Mouse (Mus musculus): ENCODE measurements around the gene Ypel3. TPM values are rescaled to one million over a fixed set of nuclear protein-coding genes. Genes with fewer than 3 reads are reported as not detected.
A peak's percentile ranks its signal among the peaks of the same experiment; 100 is the strongest.

The Ypel3 gene
- polyA plus RNA-seq, 1 experiment = 58.8 TPM

DNA sequence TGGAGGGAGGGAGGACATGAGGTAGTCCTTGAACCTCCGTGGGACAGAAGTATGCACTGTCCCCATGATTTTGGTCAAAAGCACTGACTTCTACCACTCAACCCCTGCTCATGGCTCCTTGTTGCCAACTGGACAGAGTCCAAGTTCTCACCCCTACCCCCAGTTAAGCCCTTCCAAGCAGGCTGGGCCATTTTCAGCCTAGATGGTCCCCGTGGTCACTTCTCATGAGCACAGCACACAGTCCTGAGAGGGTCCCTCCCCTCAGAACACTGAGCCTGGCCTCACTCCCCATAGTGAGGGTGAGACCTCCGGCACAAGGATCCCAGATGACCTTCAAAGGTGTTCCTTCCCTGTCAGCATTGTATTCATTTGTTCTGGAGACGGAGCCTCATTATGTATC, 12.4 kb downstream of the Ypel3 start:
- H3K27ac ChIP-seq (ENCODE audit: insufficient read depth, low read length) = no peak overlapping the region
- peaks cover 2% of the 10 kb centered on the region; the same call in 1 of the 2 replicates for H3K4me1 ChIP-seq (ENCODE audit: control insufficient read depth, insufficient read depth, low read length)
- H3K4me3 ChIP-seq (ENCODE audit: insufficient read depth, low read length) = no peak overlapping the region
- TF ChIP-seq CTCF (IDR thresholded peaks at IDR 0.05; ENCODE audit: borderline replicate concordance, insufficient read depth, low read length) = no peak
- no peak for TF ChIP-seq POLR2A (IDR thresholded peaks at IDR 0.05; ENCODE audit: low read depth, low read length)

DNA sequence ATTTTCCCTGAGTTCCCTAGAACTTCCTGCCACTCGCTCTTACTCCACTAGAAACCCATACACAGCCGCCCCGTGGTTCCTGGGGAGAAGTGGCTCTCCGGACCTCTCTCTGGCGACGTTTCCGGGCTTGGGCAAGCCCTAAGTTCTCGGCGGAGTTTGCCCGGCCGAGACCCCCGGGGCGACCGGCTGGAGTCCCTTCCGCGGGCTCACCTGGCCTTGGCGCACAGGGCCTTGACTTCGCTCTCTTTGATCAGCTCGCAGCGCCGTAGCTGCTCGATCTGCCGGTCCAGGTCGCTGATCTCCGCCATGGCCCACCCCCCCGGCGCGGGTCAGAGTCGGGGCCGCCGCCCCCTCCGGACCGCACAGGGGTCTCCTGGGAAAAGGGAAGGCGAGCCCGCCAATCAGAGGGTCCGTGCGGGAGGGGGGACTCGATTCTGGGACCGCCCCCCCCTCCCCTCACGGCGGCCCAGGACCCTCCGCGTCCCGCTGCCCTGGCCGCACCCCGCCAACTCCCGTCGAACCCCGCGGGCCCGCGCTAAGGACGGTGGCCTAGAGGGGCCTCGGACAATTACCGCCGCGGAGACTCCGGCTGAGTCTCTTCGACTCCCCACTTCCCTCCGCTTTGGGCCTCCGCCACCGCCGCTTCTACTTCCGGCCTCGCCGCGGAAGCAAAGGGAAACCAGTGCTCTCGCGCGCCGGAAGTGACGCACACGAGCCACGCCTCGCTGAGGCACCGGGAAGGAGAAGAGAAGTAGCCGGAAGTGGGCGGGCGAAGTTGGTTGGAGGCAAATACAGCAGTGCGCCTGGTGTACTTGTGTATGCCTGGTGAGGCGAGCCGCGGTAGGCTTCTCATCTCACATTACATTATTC, 15.3 kb downstream of the Ypel3 start, which contains the start of gene Ppp4c:
Gene Ppp4c, minus strand, starts transcription at position 646 of the 870 bp plus-strand sequence.
- TF ChIP-seq POLR2A (IDR thresholded peaks at IDR 0.05; ENCODE audit: low read depth, low read length) (peak; percentile 84), CTCF (IDR thresholded peaks at IDR 0.05; ENCODE audit: borderline replicate concordance, insufficient read depth, low read length) (no peak)
- H3K27ac ChIP-seq (ENCODE audit: insufficient read depth, low read length) = peak within 1 kb of the TSS; percentile 84
- peak within 1 kb of the TSS; percentile 97 for H3K4me3 ChIP-seq (ENCODE audit: insufficient read depth, low read length)
- H3K4me1 ChIP-seq (ENCODE audit: control insufficient read depth, insufficient read depth, low read length) = peaks cover 2% of the 10 kb centered on the region

DNA sequence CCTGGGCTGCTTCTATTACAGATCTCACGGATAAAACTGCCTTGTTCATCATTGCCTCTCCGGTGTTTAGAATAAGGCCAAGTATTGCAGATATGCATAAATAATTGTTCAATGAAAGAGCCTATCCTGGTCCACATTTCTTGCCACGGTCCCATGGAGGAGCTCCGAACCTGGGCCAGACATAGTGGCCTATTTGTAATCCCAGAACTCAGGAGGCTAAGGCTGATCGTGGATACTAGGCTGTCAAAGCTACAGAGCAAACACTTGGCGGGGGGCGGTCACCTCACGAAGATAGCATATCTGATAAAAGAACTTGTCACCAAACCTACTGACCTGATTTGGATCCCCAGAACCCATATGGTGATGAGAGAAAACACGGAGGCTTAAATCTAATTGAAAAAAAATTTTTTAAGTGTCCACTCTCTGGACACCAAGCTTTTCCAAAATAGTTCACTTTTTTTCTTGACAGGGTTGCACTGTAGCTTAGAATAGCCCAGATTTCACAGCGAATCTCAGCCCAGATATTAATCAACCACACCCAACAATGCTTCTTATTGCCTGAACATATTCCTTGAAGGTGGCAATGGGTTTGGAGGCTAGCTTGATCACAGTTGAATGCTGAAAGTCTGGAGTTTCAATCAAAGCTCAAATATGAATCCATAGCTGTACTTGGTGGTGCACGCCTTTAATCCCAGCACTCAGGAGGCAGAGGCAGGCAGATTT, 16.1 kb downstream of the Ypel3 start:
- Histone ChIP-seq H3K4me1 (ENCODE audit: control insufficient read depth, insufficient read depth, low read length) (peaks cover 2% of the 10 kb centered on the region), H3K27ac (ENCODE audit: insufficient read depth, low read length) (peak overlapping the region; percentile 49; the same call in 1 of the 2 replicates), H3K4me3 (ENCODE audit: insufficient read depth, low read length) (peak overlapping the region; percentile 16; the same call in 1 of the 2 replicates)
- no peak for TF ChIP-seq CTCF (IDR thresholded peaks at IDR 0.05; ENCODE audit: borderline replicate concordance, insufficient read depth, low read length)
- TF ChIP-seq POLR2A (IDR thresholded peaks at IDR 0.05; ENCODE audit: low read depth, low read length) = no peak; the same call in 1 of the 2 replicates

DNA sequence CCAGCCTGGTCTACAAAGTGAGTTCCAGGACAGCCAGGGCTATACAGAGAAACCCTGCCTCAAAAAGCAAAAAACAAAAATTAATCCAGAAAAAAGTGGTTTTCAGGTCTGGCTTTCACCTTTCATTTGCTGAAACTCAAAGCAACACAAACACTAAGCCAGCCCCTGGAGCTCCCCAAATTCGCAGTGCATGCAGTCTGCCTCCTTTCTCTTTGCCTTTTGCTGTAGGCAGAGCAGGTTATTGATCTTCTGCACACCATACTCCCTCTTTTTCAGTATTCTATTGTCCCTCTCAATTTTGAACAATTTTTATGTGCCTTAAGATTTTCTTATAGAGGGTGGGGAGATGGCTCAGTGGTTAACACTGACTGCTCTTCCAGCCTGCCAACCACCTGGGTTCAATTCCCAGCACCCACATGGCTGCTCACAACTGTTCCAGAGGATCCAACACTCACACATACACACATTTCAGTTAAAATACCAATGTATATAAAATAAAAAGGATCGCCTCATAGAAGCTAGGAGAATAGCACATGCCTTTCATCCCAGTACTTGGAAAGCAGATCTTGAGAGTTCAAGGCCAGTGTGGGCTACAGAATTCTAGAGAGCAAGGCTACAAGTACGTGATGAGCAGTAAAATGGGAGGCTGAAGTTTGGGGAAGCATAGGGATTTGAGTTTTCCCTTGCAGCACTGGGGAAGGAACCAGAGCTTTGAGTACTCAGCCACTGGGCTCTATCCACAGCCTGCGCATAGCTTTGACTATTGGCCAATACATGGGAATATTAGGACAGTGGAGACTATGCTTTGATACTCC, 16.9 kb downstream of the Ypel3 start:
- Histone ChIP-seq H3K27ac (ENCODE audit: insufficient read depth, low read length) (no peak overlapping the region), H3K4me1 (ENCODE audit: control insufficient read depth, insufficient read depth, low read length) (peaks cover 2% of the 10 kb centered on the region), H3K4me3 (ENCODE audit: insufficient read depth, low read length) (no peak overlapping the region)
- TF ChIP-seq CTCF (IDR thresholded peaks at IDR 0.05; ENCODE audit: borderline replicate concordance, insufficient read depth, low read length) (no peak), POLR2A (IDR thresholded peaks at IDR 0.05; ENCODE audit: low read depth, low read length) (peak; percentile 28)

DNA sequence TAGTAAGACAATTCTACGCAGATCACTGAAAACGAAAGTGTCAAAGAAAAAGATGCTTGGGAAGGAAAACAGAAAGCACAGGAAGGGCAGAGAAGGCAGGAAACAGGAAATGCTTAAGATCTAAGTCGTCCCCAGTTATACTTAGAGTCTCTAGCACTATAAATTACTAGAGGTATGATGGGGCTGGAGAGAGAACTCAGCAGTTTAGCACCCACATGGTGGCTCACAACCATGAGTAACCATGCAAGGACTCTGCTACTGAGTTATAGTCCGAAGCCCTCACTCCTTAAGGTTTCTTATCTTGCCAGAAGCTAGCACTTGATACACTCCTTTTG, 17.5 kb downstream of the Ypel3 start:
- H3K4me3 ChIP-seq (ENCODE audit: insufficient read depth, low read length) = no peak overlapping the region
- TF ChIP-seq CTCF (IDR thresholded peaks at IDR 0.05; ENCODE audit: borderline replicate concordance, insufficient read depth, low read length) (no peak), POLR2A (IDR thresholded peaks at IDR 0.05; ENCODE audit: low read depth, low read length) (no peak)
- H3K4me1 ChIP-seq (ENCODE audit: control insufficient read depth, insufficient read depth, low read length) = peaks cover 2% of the 10 kb centered on the region
- no peak overlapping the region for H3K27ac ChIP-seq (ENCODE audit: insufficient read depth, low read length)

DNA sequence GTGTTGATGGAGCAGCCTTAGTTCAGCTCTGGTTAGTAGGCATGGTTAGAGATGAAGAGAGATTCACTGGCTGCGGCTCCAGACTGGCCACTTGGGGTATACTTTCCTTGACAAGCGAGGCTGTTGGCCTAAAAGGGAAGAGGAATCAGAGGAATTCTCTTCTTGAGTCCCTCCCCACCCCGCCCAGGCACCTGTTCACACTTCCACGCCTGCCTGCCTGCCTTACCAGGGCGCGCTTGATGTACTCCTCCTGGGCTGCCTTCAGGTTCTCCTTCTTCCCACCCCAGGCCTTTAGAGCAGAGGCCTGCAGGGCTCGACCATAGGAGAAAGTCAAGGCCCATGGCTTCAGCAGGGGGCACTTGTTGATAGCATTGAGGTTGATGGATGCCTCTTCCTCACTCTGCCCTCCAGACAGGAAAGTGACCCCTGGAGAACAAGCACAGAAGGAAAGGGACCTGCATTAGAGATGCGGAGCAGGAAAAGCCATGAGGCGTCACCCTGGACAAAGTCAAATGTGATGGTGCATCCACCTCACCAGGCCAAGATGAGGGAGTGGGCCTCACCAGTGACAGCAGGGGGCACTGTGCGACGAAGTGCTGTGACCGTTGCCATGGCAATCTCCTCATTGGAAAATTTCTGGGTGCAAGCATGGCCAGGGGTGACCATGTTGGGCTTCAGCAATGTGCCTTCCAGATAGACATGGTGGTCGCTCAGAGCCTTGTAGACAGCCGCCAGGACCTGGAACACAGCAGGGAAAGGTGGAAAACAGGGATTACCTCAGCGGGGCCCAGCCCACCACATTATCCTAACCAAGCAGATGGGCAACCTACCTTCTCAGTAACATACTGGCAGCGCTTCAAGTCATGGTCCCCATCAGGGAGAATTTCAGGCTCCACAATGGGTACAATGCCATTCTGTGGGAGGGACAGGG, 18.9 kb downstream of the Ypel3 start:
- TF ChIP-seq CTCF (IDR thresholded peaks at IDR 0.05; ENCODE audit: borderline replicate concordance, insufficient read depth, low read length) (peak; percentile 71; the same call in 1 of the 2 replicates), POLR2A (IDR thresholded peaks at IDR 0.05; ENCODE audit: low read depth, low read length) (no peak)
- Histone ChIP-seq H3K4me1 (ENCODE audit: control insufficient read depth, insufficient read depth, low read length) (peaks cover 2% of the 10 kb centered on the region), H3K4me3 (ENCODE audit: insufficient read depth, low read length) (no peak overlapping the region), H3K27ac (ENCODE audit: insufficient read depth, low read length) (no peak overlapping the region)

DNA sequence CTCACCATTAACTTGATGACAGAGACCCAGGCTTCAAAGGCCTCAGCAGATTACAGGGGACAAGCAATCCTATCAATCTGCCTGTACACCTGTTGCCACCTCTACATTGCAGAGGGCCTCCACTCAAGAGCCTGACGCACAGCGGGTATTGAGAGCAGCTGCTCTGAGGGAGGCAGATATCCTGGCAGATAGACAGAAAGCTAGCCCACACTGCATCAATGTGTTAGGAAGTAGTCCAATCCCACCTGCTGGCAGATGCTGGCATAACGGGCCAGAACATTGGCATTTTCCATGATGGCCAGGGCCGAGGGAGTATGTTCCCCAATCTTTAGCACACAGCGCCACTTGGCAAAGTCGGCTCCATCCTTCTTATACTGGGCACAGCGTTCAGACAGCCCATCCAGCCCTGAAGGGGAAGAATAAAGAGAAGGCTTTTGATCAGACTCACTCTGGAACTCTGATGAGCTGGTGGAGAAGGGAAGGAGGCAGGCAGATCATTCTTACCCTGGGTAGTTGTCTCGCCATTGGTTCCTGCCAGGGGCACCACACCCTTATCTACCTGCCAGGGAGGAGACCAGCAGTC, 19.7 kb downstream of the Ypel3 start:
- TF ChIP-seq CTCF (IDR thresholded peaks at IDR 0.05; ENCODE audit: borderline replicate concordance, insufficient read depth, low read length) (no peak; the same call in 1 of the 2 replicates), POLR2A (IDR thresholded peaks at IDR 0.05; ENCODE audit: low read depth, low read length) (no peak)
- Histone ChIP-seq H3K4me1 (ENCODE audit: control insufficient read depth, insufficient read depth, low read length) (peaks cover 2% of the 10 kb centered on the region), H3K4me3 (ENCODE audit: insufficient read depth, low read length) (peak overlapping the region; percentile 71), H3K27ac (ENCODE audit: insufficient read depth, low read length) (no peak overlapping the region)

DNA sequence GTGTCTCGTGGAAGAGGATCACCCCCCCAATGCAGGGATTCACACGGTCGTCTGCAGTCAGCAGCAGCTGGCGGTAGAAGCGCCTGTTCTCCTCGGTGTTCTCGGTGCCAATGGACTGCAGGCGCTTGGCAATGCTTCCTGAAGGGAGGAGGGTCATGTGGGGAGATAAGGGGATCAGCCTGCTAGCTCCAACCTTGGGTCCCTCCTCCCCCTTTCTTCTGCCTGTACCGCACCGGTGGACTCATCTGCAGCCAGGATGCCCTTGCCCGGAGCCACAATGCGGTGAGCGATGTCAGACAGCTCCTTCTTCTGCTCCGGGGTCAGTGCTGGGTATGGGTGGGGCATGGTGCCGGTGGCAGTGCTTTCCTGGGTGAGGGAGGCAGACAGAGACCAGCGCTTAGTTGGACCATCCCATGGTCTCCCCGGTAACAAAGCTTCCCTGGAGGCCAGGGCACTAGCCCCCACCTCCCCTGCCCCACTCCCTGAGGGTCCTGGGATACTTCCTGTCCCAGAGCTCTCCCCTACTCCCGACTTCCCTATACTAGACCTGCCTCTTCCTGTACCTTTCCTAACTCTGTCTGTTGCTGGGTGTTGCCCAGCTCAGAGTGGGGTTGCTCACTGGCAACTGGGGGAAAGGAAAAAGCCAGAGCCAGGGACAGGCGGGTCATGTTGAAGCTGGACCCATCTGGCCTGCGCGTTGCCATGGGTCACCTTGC, 20.8 kb downstream of the Ypel3 start, which contains the start of gene Fam57b:
Gene Fam57b, plus strand, starts transcription at position 258 of the 716 bp plus-strand sequence.
- peak within 1 kb of the TSS; percentile 71 for H3K4me3 ChIP-seq (ENCODE audit: insufficient read depth, low read length)
- peak within 1 kb of the TSS; percentile 88 for H3K27ac ChIP-seq (ENCODE audit: insufficient read depth, low read length)
- TF ChIP-seq CTCF (IDR thresholded peaks at IDR 0.05; ENCODE audit: borderline replicate concordance, insufficient read depth, low read length) = no peak
- TF ChIP-seq POLR2A (IDR thresholded peaks at IDR 0.05; ENCODE audit: low read depth, low read length) = peak; percentile 53
- peaks cover 2% of the 10 kb centered on the region for H3K4me1 ChIP-seq (ENCODE audit: control insufficient read depth, insufficient read depth, low read length)

Data from embryonic fibroblast, embryonic 13.5 days (primary cell).